Mouse (Mus musculus) gastrocnemius, adult 2 months (tissue): ENCODE data around the gene Creb5. TPM values are rescaled to one million over a fixed set of nuclear protein-coding genes. Genes with fewer than 3 reads are reported as not detected.

Experiments
- DNase-seq: peaks from one replicate; pipeline ENCODE4 v3.0.0; 2022
- H3K27ac ChIP-seq: fragments of 200-600 bp; 2 replicates; pipeline ENCODE4 v1.8.1; 2022; ENCODE audit warnings: mild to moderate bottlenecking
- H3K4me3 ChIP-seq: fragments of 200-600 bp; 2 replicates; pipeline ENCODE4 v1.8.1; 2022; ENCODE audit warnings: mild to moderate bottlenecking, moderate library complexity
- CTCF ChIP-seq: fragments of 200-600 bp; IDR thresholded peaks from 2 replicates; pipeline ENCODE4 v1.8.1; 2022; ENCODE audit warnings: antibody characterized with exemption, mild to moderate bottlenecking, moderate library complexity
- intact Hi-C: fragments of 180-260 bp; cut with DNase I; formaldehyde crosslinking; loops from one replicate; pipeline ENCODE4 v1.15.1; 2025
- total RNA-seq, 2 experiments: library from RNA; stranded (reverse); gene quantifications; 2 replicates each; pipeline ENCODE4 v1.2.3; 2021

Creb5 gene
- total RNA-seq, 2 experiments from 2014 or later = 4.5 to 6.1 TPM

GRCm38 (mm10) chr6:53583234-53583875 is 296.3 kb downstream of the Creb5 start:
- peak overlapping the region; percentile 24 for H3K4me3 ChIP-seq
- no peak for TF ChIP-seq CTCF
- no peak overlapping the region for H3K27ac ChIP-seq
- DNase-seq = no peak
- intact Hi-C loops = no loop called here

DNA sequence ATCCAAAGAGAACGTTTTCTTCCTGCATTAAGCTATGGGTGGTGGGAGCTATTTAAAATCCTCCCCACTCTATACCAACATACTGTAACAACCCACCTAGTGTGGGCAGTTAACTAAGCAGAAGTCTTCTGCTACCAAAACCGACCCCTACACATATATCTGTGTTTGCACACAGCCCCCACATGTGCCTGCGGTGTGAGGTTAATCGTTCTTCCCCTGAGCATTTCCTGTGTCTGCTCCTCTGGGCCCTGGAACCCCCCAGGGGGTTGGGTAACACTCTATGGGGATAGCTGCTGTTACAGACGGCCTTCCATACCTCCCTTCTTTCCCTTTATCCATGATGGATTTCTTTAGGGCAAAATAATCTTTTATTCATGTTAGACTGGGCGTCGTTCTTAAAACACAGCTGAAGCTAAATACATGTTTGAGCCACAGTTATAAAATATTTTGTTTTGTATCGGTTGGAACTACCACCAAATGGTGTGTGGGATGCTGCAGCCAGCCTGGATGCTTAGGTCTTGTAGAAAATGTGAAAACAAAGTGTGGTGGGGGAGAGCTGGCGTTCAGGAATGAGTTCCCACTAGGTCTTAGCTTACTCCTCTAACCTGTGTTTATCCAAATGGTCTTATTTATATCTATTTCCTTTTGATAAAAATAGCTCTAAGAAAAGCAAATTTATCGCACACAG is 297.8 kb downstream of the Creb5 start:
- Histone ChIP-seq H3K4me3 (no peak overlapping the region), H3K27ac (no peak overlapping the region; the same call in 1 of the 2 replicates)
- no peak for DNase-seq
- intact Hi-C loops = no loop called here
- TF ChIP-seq CTCF = no peak

GRCm38 (mm10) chr6:53589746-53590145 is 302.7 kb downstream of the Creb5 start:
- intact Hi-C loops = no loop called here
- no peak for TF ChIP-seq CTCF
- Histone ChIP-seq H3K27ac (peak overlapping the region; percentile 32), H3K4me3 (peak overlapping the region; percentile 52)
- DNase-seq = no peak

DNA sequence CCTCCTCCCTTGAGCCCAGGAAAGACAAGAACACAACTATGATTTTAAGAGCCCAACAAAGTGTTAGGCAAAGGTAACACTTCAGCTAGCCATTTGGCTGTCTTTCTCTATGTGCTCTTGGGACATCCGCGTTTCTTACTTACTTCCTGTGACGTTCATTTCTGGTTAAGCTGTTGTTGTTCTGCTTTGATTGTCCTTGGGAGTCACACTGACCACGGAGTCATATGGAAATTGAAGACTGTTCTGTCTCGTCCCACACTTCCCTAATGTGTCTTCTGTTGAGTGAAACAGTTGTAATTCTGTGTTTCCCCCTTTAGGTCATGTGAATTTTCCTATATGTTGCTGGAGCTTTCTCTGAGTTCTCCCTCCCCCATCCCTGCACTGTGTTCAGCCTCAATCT is 305.2 kb downstream of the Creb5 start:
- H3K27ac ChIP-seq = no peak overlapping the region
- intact Hi-C loops = no loop called here

GRCm38 (mm10) chr6:53593603-53594002 is 306.5 kb downstream of the Creb5 start:
- intact Hi-C loops = no loop called here
- H3K4me3 ChIP-seq = no peak overlapping the region
- TF ChIP-seq CTCF = no peak
- DNase-seq = no peak
- no peak overlapping the region for H3K27ac ChIP-seq

More for the DNA sequence above, 305.2 kb downstream of the Creb5 start:
- DNase-seq = no peak
- no peak for TF ChIP-seq CTCF
- no peak overlapping the region for H3K4me3 ChIP-seq

DNA sequence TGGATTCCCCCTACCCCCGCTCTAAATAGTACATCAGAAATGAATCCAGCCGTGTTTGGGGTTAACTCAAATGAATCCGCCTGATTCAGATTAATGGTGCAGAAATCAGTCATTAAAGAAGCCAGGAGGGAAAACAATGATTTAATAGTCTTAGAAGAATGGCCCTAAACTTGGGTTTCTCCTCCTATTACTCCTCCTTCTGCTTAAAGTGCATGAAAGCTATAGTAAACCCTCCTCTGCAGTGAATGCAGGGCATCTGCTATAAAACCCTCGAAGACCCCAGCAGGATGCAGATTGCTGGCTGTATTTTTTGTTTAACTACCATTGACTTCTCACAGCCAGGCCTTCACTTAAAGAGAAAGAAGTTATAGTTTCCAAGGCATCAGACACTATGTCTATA is 307.2 kb downstream of the Creb5 start:
- no peak for DNase-seq
- H3K27ac ChIP-seq = no peak overlapping the region
- intact Hi-C loops = no loop called here
- no peak for TF ChIP-seq CTCF
- H3K4me3 ChIP-seq = no peak overlapping the region

- TF ChIP-seq CTCF = no peak
- intact Hi-C loops = no loop called here
- Histone ChIP-seq H3K27ac (peak overlapping the region; percentile 41; the same call in 1 of the 2 replicates), H3K4me3 (no peak overlapping the region)
- no peak for DNase-seq
Measured at GRCm38 (mm10) chr6:53596402-53596801, 309.3 kb downstream of the Creb5 start.

- no peak for TF ChIP-seq CTCF
- H3K27ac ChIP-seq = peak overlapping the region; percentile 63
- no peak overlapping the region for H3K4me3 ChIP-seq
- intact Hi-C loops = no loop called here
- DNase-seq = no peak
Measured at GRCm38 (mm10) chr6:53603041-53603440, 316.0 kb downstream of the Creb5 start.

GRCm38 (mm10) chr6:53603695-53604094 is 316.6 kb downstream of the Creb5 start:
- Histone ChIP-seq H3K27ac (peak overlapping the region; percentile 75), H3K4me3 (no peak overlapping the region)
- intact Hi-C loops = no loop called here
- no peak for TF ChIP-seq CTCF
- DNase-seq = peak; percentile 73

DNA sequence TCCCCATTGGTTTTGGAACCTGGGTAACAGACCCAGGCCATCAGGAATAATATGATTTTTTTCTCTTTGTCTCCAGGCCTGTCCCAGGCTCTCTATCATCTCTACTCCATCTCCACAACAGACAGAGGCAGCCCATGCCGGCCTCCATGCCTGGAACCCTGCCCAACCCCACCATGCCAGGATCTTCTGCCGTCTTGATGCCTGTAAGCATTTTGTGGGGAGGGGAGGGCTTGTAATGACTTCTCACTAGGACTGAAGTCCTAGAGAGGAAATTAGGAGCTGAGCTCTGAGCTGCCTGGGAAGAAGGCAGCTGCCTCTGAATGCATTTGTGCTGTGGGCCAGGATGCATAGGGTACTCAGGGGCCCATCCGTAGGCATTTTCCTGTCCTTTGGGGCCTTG is 317.3 kb downstream of the Creb5 start:
- peak overlapping the region; percentile 75 for H3K27ac ChIP-seq
- no peak overlapping the region for H3K4me3 ChIP-seq
- intact Hi-C loops = no loop called here
- DNase-seq = no peak
- no peak for TF ChIP-seq CTCF

DNA sequence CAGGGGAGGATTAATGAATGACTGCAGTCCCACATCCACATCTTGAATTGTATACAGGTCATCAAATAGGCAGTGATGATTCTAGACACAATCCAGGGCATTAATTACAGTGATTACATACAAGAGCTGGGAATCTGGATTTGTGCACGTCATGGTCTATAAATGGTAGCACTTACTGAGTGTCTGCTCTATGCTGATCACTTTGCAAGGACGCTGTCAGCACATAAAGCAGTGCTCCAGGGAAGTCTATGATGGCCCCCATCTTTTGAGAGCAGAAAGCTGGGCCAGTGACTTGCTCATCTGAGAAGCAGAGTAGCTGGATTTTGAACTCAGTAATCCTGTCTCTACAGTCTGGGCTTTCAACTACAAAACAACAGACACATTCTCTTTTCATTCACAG is 318.1 kb downstream of the Creb5 start:
- H3K4me3 ChIP-seq = no peak overlapping the region
- H3K27ac ChIP-seq = no peak overlapping the region
- no peak for TF ChIP-seq CTCF
- no peak for DNase-seq
- intact Hi-C loops = no loop called here

DNA sequence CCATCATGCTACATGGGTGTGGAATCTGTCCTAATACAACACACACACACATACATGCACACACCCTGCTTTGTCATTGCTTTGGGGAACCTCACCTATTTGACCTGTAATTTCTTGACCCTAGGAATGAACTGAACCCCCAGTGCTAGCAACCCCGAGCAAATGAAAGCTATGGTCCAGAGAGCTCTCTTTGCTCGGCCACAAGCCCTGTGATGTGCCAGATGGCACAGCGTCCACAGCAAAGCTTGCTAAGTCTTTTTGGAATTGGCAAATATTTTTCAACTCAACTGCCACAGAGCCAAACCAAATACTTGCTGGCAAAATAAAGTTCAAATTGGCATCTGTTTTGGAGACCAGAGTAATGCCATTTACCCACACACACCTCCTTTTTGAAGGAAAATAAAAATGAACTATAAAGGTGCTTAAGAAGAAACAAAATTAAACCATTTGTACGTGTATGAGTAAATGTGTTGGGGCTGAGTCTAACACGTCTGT is 324.4 kb downstream of the Creb5 start:
- Histone ChIP-seq H3K27ac (no peak overlapping the region; the same call in 1 of the 2 replicates), H3K4me3 (no peak overlapping the region)
- intact Hi-C loops = no loop called here
- no peak for TF ChIP-seq CTCF
- DNase-seq = no peak

DNA sequence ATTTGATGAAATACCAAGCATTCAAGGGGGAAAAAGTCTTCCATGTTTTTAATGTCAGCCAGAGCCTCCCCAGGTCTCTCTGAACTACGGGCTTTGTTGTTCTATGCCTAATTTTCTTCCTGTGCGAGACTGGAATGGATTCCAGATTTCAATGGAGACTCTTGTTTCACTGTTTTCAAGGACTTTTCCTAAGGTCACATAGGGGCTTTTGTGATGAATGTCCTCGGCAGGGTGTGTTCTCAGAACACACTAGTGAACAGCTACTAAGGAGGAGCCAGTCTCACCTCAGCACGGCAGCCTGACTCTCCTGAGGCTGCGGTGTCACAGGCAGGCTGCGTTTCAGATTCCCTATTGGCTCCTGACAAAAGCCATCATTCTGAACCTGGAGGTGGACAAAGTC is 325.6 kb downstream of the Creb5 start:
- no peak for TF ChIP-seq CTCF
- Histone ChIP-seq H3K4me3 (peak overlapping the region; percentile 42), H3K27ac (peak overlapping the region; percentile 7; the same call in 1 of the 2 replicates)
- no peak for DNase-seq
- intact Hi-C loops = no loop called here
